Mouse (Mus musculus): ENCODE measurements at regions not wholly inside any gene's neighbourhood (a gene's known extent, or its start where the extent isn't known, plus 50 kb on each side); places are given as distances from the start of the nearest gene placed in this dataset.

DNA sequence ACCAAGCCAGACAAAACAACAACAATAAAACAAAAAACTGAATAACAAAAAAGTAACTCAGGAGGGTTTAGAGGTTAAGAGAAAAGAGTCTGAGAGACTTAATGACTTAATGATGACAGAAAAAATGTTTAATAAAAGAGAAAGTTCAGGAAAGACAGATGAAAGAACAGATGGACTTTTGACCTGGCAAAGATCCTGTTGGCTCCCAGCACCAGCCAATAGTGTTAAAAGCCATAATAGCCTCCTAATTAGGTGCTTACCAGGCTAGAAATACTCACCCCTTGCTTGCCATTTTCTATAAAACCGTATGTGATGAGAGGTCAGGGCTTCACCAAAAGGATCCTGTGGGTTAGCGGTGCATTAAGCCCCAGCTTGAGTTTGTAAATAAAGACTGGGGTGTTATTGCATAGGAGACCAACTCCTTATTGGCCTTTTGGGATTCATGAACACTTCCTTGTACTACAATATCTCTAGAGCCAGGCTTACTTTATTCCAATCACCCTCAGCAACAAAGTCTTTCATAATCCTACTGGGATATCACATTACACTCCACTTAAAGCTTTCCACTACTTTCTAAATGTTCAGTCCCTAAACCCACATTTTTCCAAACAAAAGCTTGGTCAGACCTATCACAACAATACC is 282.1 kb upstream of the Rasa1 start:
- DNase-seq (ENCODE audit: low spot score in 2 of 2) = no peak

DNA sequence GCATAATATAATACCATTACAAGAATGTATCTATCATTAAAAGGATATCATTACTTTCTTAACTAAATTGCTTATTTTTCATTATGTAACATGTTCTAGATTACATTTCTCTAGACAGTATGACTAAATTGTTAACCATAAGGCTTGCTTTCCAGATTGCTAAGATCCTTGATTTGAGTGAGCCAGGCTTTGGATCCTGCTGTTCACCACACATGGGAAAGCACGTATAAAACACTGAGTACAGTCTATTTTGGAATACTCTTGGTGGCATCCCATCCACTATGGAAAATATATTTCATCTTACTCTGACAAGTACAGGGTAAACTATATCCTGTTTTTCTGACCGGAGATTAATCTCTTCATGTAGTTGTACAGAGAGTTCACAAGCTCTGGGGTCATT is 268.9 kb upstream of the Rasa1 start:
- no peak for DNase-seq (ENCODE audit: low spot score in 2 of 2)

DNA sequence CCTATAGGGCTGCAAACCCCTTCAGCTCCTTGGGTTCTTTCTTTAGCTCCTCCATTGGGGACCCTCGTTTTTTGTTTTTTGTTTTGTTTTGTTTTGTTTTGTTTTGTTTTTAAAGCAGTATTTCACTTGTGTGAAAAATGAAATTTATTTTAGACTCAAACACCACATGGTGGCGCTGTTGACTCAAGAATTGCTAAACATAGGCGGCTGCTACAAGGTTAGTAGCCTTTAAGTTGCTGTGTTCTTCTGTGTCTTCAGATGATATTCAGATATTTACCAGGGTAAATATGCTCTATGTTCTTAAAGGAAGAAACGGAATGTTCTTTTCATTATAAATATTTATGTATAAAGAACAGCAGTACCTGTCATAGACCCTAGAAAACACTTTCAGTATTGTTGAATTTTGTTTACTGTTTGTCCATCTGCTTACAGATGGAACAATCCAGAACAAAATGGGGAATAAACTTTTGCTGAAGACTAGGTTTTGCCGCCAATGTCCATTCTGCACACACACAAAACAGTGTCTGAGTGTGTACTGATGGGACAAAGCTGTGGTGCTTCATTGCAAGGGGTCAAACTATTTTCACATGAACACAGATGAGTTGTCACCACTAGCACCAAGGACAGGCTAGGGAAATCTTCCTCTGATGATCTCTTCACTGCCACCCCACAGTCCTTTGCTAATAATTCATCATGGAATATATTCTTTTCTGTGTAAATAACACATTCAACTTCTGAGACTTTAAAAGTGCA is 267.3 kb upstream of the Rasa1 start:
- DNase-seq (ENCODE audit: low spot score in 2 of 2) = peak in 1 of 2 experiments; percentile 36

DNA sequence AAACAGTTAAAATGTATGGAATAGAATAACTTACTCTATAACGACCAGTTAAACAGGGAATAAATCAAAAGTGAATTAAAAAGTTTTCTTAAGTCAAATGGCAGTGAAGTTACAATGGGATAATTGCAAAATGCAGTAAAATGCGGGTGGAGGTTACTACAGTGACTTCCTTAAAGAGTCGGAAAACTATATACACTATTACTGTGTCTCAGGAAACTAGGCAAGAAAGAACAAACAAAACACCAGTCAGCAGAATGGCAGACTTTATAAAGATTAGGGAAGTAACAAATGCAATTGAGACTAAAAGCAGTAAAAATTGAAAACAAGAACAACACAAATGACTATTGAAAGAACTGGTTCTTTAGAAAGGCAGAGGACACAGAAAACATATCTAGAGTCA is 264.1 kb upstream of the Rasa1 start:
- DNase-seq (ENCODE audit: low spot score in 2 of 2) = no peak

DNA sequence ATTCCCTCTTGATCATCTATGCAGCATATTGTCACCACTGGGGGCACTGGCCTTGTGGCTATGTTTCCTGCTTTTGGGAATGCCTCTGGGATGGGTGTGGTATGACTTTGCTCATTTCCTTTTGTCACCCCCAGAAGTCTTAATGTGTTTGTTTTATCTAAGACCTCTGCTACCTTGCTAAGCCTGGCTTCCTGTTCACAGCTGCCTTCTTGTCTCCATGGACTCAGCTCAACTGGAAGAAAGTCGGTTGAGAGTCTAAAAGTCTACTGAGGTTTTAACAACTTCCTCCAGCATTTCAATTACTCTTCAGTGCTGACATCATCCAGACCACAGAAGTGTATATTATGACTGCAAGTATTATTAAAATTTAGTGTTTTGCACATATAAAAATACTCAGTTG is 220.7 kb upstream of the Rasa1 start:
- DNase-seq (ENCODE audit: low spot score in 2 of 2) = no peak

DNA sequence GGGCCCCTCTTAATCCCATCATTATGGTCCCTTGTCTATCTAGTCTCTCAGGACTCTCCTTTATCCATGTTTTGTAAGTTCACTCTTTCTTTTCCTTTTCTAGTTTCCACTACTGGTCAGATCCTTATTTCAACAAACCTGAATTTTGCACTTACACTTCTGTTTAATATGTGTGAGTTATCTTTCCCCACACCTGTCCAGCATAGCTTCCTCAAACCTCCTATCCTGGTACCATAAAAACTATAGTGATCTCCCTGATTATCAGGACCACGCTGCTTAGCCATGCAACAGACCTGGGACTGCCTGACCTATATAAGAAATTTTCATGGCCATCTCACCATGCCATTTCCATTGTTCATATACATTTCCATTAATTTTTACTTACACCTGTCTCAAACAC is 219.6 kb upstream of the Rasa1 start:
- DNase-seq (ENCODE audit: low spot score in 2 of 2) = no peak

DNA sequence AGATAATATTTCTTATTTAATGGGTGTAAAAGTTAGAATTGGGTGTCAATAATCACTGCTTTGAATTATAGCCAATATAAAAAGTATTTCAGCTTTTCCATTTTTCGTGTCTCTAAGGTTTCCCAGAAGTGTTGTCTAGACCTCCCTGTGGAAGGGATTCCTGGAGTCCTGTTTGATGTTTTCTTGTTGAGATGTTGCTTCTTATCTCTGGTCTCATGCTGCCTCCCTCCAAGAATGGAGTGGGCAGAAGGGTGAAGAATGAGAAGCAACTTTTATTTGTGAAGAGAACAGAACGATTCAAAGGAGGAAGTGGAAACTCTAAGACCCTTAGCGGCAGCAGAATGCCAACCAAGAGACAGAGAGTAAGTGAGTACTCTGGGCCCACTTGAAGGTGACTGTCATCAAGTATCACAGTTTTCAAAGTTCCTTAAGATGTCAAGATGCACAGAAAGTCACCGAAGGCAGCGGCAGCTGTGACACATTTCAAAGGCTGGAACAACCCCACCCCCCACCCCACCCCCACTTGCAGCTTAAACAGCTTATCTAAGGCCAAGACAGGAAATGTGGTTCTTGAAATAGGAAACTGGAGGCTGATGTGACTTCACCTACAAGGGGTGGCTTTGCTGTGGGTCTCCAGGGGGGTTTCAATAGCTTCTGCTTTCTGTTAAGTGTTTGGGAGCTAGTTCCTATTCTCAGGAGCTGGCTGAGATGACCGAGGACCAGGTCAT is 218.6 kb upstream of the Rasa1 start:
- DNase-seq (ENCODE audit: low spot score in 2 of 2) = peak in 1 of 2 experiments; percentile 2

DNA sequence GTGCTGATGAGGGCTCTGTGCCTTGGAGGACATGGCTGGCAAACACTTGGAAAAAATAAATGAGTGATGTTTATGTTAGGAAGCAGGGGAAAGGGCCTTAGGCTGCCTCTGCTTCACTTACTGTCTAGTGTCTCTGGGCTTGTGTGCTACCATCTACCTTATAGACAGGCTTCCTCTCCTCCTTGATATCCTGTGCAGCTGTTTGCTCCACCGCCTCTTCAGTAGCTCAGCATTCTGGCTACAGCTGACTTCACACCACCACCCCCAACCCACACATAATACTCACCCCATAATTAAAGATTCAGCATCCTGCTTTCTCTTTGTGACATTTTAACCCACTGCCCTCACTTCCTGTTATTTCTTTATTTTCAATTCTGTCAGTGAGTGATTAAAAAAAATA is 217.9 kb upstream of the Rasa1 start:
- peak in 1 of 2 experiments; percentile 12 for DNase-seq (ENCODE audit: low spot score in 2 of 2)

DNA sequence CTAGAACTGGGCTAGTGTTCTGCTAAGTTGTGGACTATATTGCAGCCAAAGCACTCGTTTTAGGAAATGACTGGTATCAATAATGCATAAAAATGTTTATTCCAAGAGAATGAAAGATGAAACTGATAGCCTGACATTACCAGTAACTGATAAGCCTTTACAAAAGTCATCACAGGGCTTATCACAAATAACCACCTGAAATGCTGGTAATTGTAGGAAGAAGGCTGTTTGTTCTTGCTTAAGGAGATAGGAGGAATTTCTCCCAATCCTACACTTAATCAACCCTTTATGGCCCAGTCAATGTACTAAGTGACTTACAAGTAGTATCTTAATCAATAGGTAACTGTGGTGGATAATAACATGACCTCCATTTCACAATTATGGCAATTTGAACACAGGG is 217.1 kb upstream of the Rasa1 start:
- no peak for DNase-seq (ENCODE audit: low spot score in 2 of 2)

DNA sequence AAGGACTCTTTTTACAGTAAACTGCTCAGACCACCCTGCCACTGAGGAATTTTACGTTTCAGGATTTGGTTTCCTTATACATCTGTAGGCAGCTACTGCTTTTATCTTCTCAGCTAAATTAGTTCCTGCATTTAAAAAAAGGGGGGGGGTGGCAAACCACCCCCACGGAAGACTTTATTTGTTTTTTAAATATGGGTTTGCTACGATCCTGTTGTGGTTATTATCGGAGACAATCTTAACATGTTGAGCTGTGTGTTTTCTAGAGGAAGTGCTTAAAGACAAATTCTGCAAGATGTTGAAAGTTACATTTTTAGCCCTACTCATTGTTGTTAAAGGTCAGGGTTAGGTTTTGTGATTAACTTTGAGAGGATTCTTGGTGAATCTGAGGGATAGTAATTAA is 216.1 kb upstream of the Rasa1 start:
- DNase-seq (ENCODE audit: low spot score in 2 of 2) = no peak

DNA sequence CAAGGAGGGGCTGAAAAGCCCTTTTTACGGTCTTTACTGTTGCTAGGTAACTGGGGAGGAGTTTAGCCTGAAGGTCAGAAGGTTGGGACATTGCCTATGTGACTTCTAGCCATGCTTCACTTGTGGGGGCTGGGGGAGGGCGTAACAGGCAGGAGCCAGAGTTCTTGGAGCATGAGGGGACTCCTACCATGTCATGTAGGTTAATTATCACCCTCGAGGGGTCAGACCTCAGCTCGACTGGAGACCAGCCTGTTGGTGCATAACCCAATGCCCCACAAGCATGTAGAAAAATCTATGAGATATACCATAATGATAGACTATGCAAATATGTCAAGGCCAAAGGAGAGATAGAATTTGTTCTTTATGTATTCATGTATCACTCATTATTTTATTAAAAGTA is 215.1 kb upstream of the Rasa1 start:
- DNase-seq (ENCODE audit: low spot score in 2 of 2) = no peak

DNA sequence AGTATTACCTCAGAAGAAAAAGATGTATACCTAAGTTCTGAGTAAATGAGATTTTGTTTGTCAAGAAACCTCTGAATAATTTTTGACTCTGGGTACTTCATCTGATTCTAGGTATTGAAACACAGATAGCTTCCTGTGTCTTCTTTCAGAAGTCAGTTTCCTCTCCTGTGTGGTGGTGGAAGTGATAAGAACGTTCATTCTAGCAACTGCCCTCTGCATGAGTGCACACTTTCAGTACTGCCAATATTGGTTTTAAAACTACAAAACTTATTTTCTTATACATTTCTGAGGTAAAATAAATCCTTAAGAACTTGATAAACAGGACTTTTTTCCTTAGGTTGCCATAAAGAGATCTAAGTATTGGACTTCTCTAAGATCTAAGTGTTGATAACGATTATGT is 209.8 kb upstream of the Rasa1 start:
- DNase-seq (ENCODE audit: low spot score in 2 of 2) = no peak

DNA sequence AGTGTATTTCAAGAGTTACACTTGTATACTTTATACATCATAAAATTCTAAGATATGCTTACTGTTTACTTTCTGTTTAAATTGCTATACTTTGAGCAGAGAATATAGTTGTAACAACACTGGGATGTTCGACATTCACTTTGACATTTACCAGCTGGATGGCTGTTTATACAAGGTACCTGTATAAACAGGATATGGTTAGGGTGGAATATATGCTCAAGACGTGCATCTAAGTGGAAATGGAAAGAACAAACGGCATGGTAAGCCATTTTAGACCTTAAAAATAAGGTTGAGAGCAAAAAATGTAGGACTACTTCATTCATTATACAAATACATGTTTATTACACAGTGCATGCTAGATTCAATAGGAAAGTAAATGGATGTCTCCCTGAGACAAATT is 195.9 kb upstream of the Rasa1 start:
- no peak for DNase-seq (ENCODE audit: low spot score in 2 of 2)

DNA sequence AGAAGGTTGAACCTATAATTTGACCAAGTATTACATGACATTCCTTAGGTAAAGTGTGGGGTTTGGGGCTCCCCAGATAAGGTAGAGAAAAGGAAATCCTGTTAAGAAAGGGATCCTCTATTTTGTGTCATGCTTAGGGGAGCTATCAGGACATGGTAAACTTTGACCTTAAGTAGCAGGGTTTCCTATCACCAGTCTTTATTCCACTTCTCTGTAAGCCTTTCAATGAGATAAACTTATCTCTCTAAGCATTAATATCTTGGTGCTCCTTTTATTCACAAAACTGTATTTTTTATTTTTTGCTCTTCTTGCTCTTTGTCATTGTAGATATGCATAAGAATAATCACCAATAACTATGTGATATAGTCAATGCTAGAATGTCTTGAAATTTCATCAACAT is 194.4 kb upstream of the Rasa1 start:
- no peak for DNase-seq (ENCODE audit: low spot score in 2 of 2)

DNA sequence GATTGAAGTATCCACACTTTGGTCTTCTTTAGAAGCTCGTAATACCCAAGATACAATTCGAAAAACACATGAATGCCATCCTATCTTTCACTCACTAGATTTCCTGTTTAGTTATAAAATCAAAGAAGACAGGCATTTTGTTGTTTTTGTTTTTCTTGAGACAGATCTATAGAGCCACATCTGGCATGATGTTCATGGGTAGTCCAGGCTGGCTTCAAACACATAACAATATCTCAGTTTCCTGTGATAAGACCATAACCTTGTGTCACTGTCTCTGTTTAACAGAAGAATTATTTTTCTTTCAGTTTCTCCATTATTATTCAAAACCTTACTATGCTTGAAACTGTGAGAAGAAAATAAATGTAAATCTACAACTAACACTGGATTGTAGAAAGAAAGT is 190.5 kb upstream of the Rasa1 start:
- DNase-seq (ENCODE audit: low spot score in 2 of 2) = no peak

DNA sequence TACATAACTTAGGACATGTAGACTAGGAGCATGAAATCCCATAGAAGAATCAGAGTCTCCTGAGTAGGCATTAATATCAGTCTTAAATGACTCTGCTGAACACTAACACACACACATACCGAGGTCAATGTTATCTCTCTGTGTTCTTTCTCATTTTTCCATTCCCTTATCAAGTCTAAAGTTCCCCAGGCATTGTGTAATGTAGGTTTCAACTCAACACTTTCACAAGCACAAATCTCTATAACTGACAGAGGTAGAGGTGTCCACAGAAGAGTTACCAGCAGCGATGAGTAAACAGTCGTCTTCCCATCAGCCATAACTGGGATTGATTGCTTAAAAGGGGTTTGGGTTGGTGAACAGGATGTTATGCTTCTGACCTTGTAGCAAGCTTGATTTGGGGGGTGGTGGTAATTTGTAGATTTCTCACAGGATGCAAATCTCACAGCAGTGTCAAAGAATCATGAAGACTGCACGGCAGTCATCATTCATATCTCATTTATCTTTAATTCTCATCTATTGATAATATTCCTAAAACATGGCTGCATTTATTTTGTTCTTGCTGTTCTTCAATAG is 187.4 kb upstream of the Rasa1 start:
- no peak for DNase-seq (ENCODE audit: low spot score in 2 of 2)

DNA sequence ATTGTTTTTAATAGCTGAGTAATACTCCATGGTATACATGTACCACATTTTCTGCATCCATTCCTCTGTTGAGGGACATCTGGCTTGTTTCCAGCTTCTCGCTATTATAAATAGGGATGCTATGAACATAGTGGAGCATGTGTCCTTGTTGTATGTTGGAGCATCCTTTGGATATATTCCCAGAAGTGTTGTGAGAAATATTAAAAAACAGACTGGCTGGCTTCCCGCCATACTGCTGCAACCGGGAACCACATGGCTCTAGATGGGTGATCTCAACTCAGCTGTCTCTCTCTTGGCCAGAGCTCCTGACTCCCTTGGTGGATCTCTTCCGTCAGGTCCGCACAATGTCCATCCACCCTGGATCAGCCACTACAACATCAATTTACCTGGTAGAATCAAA is 182.4 kb upstream of the Rasa1 start:
- no peak for DNase-seq (ENCODE audit: low spot score in 2 of 2)

DNA sequence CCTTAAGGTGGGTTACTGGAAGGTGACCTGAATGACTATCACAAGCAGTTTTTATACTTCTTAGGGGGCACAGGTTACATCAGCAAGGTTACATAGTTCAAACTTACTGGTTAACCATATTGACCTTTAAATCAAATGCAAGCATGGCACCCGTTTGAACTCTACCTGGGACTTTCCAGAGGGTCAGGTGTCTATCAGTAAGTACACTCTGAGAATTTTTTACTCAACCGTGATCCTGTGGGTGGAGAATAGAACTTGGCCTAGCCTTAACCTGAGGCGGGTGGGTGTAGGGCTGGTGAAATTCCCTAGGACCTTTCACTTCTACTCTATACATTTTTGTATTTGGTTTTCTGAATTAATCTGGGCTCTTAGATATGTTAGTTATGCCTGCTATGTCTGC is 170.5 kb upstream of the Rasa1 start:
- no peak for DNase-seq (ENCODE audit: low spot score in 2 of 2)

DNA sequence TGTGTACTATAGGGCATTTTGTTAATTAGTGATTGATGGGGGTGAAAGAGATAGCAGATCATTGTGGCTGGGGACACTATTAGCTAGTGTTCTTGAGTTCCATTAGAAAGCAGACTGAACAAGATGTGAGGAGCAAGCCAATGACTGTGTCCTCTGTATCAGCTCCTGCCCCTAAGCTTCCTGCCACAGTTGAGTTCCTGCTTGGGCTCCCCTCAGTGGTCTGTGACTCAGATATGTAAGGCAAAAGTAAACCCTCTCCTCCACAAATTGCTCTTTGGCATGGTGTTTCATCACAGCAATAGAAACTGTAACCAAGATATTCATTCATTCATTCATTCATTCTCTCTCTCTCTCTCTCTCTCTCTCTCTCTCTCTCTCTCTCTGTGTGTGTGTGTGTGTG is 169.7 kb upstream of the Rasa1 start:
- no peak for DNase-seq (ENCODE audit: low spot score in 2 of 2)

DNA sequence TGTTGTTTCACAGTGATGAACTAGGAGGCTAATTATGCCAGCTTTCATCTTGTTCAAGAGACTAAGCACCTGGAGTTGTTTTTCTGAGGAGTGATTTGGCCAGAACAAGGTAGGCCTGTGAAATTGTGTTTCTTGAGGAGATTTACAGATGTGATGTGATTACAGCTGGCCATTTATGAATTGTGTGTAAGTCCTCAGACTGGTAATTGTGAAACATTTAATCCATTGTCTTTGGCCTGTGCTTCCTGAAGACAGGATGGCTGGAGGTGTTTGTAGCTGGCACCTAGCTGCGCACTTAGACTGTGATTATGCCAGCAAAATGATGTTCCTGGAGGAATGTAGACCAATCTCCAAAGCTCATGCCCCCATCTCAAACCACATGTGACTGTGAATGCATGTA is 150.7 kb upstream of the Rasa1 start:
- no peak for DNase-seq (ENCODE audit: low spot score in 2 of 2)

DNA sequence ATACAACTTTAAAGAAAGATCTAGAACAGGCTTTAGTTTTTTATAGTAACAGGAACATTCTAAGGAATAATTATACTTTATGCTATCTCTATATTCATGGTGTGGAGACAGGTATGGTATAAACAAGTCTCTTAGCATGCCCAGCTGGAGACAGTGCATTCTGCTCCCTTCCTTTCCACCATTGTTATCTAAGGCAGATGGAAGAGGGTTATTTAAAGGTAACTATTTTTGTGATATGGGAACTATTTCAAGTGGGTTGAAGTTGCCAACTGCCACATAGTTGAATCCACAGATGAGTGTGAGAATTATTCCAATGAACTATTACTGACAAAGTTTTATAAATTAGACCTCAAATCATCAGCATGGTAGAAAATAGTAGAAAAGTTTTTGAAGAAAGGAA is 148.9 kb upstream of the Rasa1 start:
- DNase-seq (ENCODE audit: low spot score in 2 of 2) = no peak

DNA sequence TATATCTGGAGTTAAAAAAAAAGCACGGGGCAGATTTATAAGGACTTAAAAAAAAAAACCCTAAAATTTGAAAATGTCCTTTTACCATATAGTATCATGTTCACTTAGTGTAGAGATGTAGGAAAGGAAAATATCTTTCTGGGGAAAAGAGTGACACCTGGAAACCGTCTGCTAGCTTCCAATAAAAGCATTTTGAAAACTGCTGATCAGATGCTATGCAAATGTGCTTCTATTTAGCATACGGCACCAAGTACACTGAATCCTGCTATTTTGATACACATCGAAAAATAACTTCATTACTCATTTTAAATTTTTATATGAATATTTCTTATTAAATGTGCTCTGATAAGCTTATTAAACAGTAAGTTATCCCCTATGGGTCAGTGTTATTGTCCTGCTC is 148.1 kb upstream of the Rasa1 start:
- no peak for DNase-seq (ENCODE audit: low spot score in 2 of 2)

DNA sequence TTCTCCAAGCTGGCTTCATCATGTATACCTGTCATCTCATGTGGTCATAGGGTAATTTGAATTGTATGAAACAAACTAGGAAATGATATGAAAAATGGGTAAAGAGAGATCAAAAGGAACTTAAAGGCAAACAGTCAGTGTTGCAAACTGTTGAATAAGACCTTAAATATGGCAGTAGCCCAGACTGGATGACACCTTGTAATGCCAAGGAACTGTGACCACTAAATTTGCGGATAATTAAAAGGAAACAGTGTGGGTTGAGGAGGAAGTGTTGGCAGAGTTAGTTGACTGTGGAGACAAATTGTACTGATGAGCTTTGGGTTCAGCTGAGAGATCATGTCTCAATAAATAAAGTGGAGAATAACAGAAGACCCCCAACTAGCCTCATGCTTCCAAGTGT is 147.3 kb upstream of the Rasa1 start:
- DNase-seq (ENCODE audit: low spot score in 2 of 2) = no peak

Data from spleen, postnatal 14 days (tissue).